Comparison of ENCODE assay signal across 24 mouse cellular contexts in genomic region chr19:23562061-23562460, GRCm38 (mm10).
DNase-seq lines count a peak whose midpoint lies in the region; ATAC-seq and TF ChIP-seq lines count a peak whose summit lies in the region.
"Had no signal": no experiment of that assay in that cellular context is flagged by ENCODE, and none has a peak within 500 bp of the region (broad histone marks: within the 10 kb centered on the region; RNA-seq: fewer than 3 reads in every experiment).

No protein-coding gene starts in this region.

- H3K27ac ChIP-seq in gastrocnemius, adult 2 months: no peak overlapping the region
- no peak overlapping the region; the same call in 1 of the 2 replicates for H3K27ac ChIP-seq in heart, adult 2 months
- H3K27ac ChIP-seq in heart, embryonic 12.5 days (ENCODE audit: poor library complexity, severe bottlenecking): no peak overlapping the region
- H3K27ac ChIP-seq: embryonic facial prominence, embryonic 10.5 days; embryonic facial prominence, embryonic 13.5 days; forebrain, embryonic 12.5 days; forebrain, embryonic 15.5 days; heart, embryonic 13.5 days; hindbrain, embryonic 14.5 days had no signal

- H3K4me2 ChIP-seq in heart, embryonic 12.5 days: no peak overlapping the region
- H3K4me2 ChIP-seq: embryonic facial prominence, embryonic 13.5 days; forebrain, embryonic 12.5 days; forebrain, embryonic 15.5 days; heart, embryonic 13.5 days; hindbrain, embryonic 14.5 days had no signal

- H3K4me1 ChIP-seq in heart, adult 2 months (ENCODE audit: control insufficient read depth, insufficient read depth, low read length): peaks cover 1% of the 10 kb centered on the region
- H3K4me1 ChIP-seq in heart, embryonic 12.5 days (replicated peaks): no peaks in the 10 kb centered on the region
- H3K4me1 ChIP-seq: forebrain, embryonic 12.5 days; forebrain, embryonic 15.5 days; heart, embryonic 13.5 days had no signal

- no peaks in the 10 kb centered on the region for H3K9me3 ChIP-seq in heart, embryonic 12.5 days (replicated peaks)
- H3K9me3 ChIP-seq: embryonic facial prominence, embryonic 10.5 days; embryonic facial prominence, embryonic 13.5 days; forebrain, embryonic 12.5 days; forebrain, embryonic 15.5 days; heart, embryonic 13.5 days had no signal

- no peak for TF ChIP-seq POLR2A in heart, adult 2 months (IDR thresholded peaks at IDR 0.05; ENCODE audit: insufficient read depth, low read depth, low read length)

- peak; percentile 11 for DNase-seq in gastrocnemius, adult 2 months
- DNase-seq in gastrocnemius, postnatal 36 days: no peak
- peak; percentile 19 to 27 for DNase-seq in heart, adult 2 months
- peak; percentile 15 to 42 for DNase-seq in heart, postnatal 10 days
- DNase-seq in heart, postnatal 4 days: no peak
- DNase-seq in heart, postnatal 14 days: peak; percentile 3 to 11
- DNase-seq: adrenal gland, adult 8-10 months; adrenal gland, postnatal 25 days; cerebellum, adult 8-10 months; cerebellum, postnatal 10 days; cerebellum, postnatal 36 days; embryo, embryonic 11 days; gastrocnemius, postnatal 10 days; kidney, adult 2 months had no signal

- no peak for TF ChIP-seq EP300 in heart, adult 2 months (IDR thresholded peaks at IDR 0.05; ENCODE audit: insufficient read depth, low read depth, low read length)

- H3K4me3 ChIP-seq in gastrocnemius, adult 2 months: no peak overlapping the region
- no peak overlapping the region for H3K4me3 ChIP-seq in heart, adult 2 months
- no peak overlapping the region for H3K4me3 ChIP-seq in heart, embryonic 12.5 days
- H3K4me3 ChIP-seq: embryonic facial prominence, embryonic 10.5 days; embryonic facial prominence, embryonic 13.5 days; erythroblast, embryonic 14.5 days; forebrain, embryonic 12.5 days; forebrain, embryonic 15.5 days; heart, embryonic 13.5 days had no signal

- ATAC-seq in heart, embryonic 12.5 days (ENCODE audit: insufficient number of reproducible peaks, low FRiP score): no peak
- ATAC-seq: activated CD4-positive, CD25-positive, alpha-beta regulatory T cell, adult 4 months; forebrain, embryonic 15.5 days; intestine, postnatal 0 days had no signal

- TF ChIP-seq CTCF in gastrocnemius, adult 2 months (IDR thresholded peaks at IDR 0.05): no peak
- no peak for TF ChIP-seq CTCF in heart, adult 2 months (IDR thresholded peaks at IDR 0.05)

- no peaks in the 10 kb centered on the region for H3K79me2 ChIP-seq in heart, adult 2 months (replicated peaks; ENCODE audit: control insufficient read depth, insufficient read depth, low read length)

- no peaks in the 10 kb centered on the region for H3K27me3 ChIP-seq in heart, adult 2 months (ENCODE audit: control insufficient read depth, insufficient read depth, low read length)
- H3K27me3 ChIP-seq in heart, embryonic 12.5 days (replicated peaks): no peaks in the 10 kb centered on the region
- H3K27me3 ChIP-seq: embryonic facial prominence, embryonic 13.5 days; forebrain, embryonic 12.5 days; forebrain, embryonic 15.5 days; heart, embryonic 13.5 days had no signal

- intact Hi-C loops in gastrocnemius, adult 2 months (cut with DNase I): no loop called here
- intact Hi-C loops in gastrocnemius, postnatal 36 days (cut with DNase I): no loop called here
- intact Hi-C loops in heart, adult 2 months (cut with DNase I): no loop called here
- intact Hi-C loops in heart, postnatal 10 days (cut with DNase I): no loop called here
- intact Hi-C loops in heart, postnatal 14 days (cut with DNase I): no loop called here

- 69% methylated on average over 6 of the region's 6 CpGs for WGBS in heart, adult 2 months
- 72% methylated on average over 6 of the region's 6 CpGs for WGBS in heart, embryonic 12.5 days

- no peaks in the 10 kb centered on the region for H3K36me3 ChIP-seq in heart, adult 2 months (ENCODE audit: control insufficient read depth, insufficient read depth, low read length)
- H3K36me3 ChIP-seq in heart, embryonic 12.5 days: no peaks in the 10 kb centered on the region
- H3K36me3 ChIP-seq: embryonic facial prominence, embryonic 10.5 days; embryonic facial prominence, embryonic 13.5 days; forebrain, embryonic 12.5 days; forebrain, embryonic 15.5 days; heart, embryonic 13.5 days had no signal

- no peak overlapping the region for H3K9ac ChIP-seq in heart, adult 2 months (ENCODE audit: low read depth, low read length)
- no peak overlapping the region for H3K9ac ChIP-seq in heart, embryonic 12.5 days
- H3K9ac ChIP-seq: embryonic facial prominence, embryonic 13.5 days; forebrain, embryonic 12.5 days; forebrain, embryonic 15.5 days; heart, embryonic 13.5 days; hindbrain, embryonic 14.5 days had no signal

Comparison
In these comparisons a context has a peak if more than half of its experiments do, and no peak if none do; other contexts are left out.
1. DNase-seq: peak in gastrocnemius, adult 2 months (single experiment), heart, adult 2 months (2 of 2), heart, postnatal 10 days (2 of 2) and heart, postnatal 14 days (2 of 2); none in gastrocnemius, postnatal 36 days (0 of 2) and heart, postnatal 4 days (single experiment).